Mouse (Mus musculus) MEL (cell line): ENCODE results near the gene Ncoa3.
A peak's percentile ranks its signal among the peaks of the same experiment; 100 is the strongest.

Experiments
- CTCF ChIP-seq, 3 experiments: IDR thresholded peaks in 2 of 3; conservative IDR thresholded peaks in 1 of 3; 2 replicates each; pipeline ENCODE4 v1.5.1; 2011 to 2012; ENCODE audit warnings: low read length in 3 of 3, low read depth in 2 of 3, mild to moderate bottlenecking in 2 of 3, improper control_type of control experiment in 1 of 3, inconsistent platforms in 1 of 3, mixed read lengths in 1 of 3, moderate library complexity in 1 of 3; ENCODE audit not compliant: control insufficient read depth in 1 of 3, insufficient read depth in 1 of 3, poor library complexity in 1 of 3, severe bottlenecking in 1 of 3
- EP300 ChIP-seq, 2 experiments: IDR thresholded peaks; 2 replicates each; pipeline ENCODE4 v1.6.1; 2011; ENCODE audit warnings: improper control_type of control experiment in 2 of 2, low read length in 2 of 2, low read depth in 1 of 2, mild to moderate bottlenecking in 1 of 2
- POLR2A ChIP-seq, 2 experiments: IDR thresholded peaks; 2 replicates each; pipeline ENCODE4 v1.6.1; 2011 to 2012; ENCODE audit warnings: low read length in 2 of 2, mild to moderate bottlenecking in 2 of 2, control low read depth in 1 of 2, improper control_type of control experiment in 1 of 2, low read depth in 1 of 2, moderate library complexity in 1 of 2; ENCODE audit not compliant: control insufficient read depth in 1 of 2, insufficient read depth in 1 of 2, poor library complexity in 1 of 2

DNA sequence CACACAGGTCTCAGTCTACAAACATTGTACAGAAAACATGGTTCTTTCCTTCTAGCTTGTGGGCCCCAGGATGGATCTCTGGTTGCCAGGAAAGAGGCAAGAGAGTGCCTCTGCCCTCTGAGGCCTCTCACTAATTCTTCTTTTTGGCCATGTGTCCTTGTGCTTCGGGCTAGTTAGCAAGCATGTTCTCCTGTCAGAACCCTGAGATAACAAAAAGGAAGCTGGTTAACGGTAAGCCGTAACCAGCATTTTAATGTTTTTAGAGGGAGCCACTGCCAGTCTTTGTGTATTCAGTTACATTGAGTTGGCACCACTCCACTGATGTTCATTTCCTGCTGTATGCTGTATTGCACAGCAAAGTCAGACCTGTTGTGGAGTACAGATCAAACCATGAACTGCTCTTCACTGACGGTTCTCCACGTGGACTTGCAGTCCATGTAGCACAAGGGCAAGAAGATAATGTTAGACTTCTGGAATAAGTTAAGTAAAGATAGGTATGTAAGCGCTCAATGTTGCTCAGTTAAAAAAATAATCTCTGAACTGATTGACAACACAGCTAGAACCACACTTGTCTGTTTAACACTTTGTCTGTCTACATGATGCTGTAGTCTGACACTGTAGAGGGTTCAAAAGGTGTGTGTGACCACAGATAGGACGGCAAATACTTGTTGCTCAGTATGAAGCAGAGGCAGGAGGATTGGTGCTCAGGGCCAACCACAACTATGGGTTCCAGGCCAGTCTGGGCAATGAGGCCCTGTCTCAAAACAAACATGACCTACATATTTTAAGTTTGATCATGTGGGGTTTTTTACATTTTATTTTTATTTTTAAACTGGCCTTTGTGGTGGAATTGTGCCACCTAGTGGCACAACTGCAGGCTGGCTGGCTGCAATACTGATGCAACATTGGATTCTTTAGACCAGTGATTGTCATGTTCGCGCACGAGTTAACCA is 53.4 kb downstream of the Ncoa3 start:
- peak; percentile 74 to 90 (median 82) for TF ChIP-seq CTCF (IDR thresholded peaks at IDR 0.05 in 2 of 3, conservative IDR thresholded peaks at IDR 0.05 in 1 of 3; ENCODE audit: control insufficient read depth in 1 of 3, insufficient read depth in 1 of 3, low read depth in 2 of 3, low read length in 3 of 3, poor library complexity in 1 of 3, severe bottlenecking in 1 of 3)
- TF ChIP-seq POLR2A (IDR thresholded peaks at IDR 0.05; ENCODE audit: control insufficient read depth in 1 of 2, insufficient read depth in 1 of 2, low read depth in 1 of 2, low read length in 2 of 2, poor library complexity in 1 of 2): no peak
- peak; percentile 9 to 54; a peak in 2 of 4 replicates for TF ChIP-seq EP300 (IDR thresholded peaks at IDR 0.05; ENCODE audit: low read depth in 1 of 2, low read length in 2 of 2)
